Mouse (Mus musculus): ENCODE data around the gene Map2.

- TF ChIP-seq MYB (IDR thresholded peaks at IDR 0.05; ENCODE audit: low read depth, low read length) (no peak), CTCF (IDR thresholded peaks at IDR 0.05 in 2 of 3, conservative IDR thresholded peaks at IDR 0.05 in 1 of 3; ENCODE audit: control insufficient read depth in 1 of 3, insufficient read depth in 1 of 3, low read depth in 2 of 3, low read length in 3 of 3, poor library complexity in 1 of 3, severe bottlenecking in 1 of 3) (no peak), POLR2A (IDR thresholded peaks at IDR 0.05; ENCODE audit: control insufficient read depth in 1 of 2, insufficient read depth in 1 of 2, low read depth in 1 of 2, low read length in 2 of 2, poor library complexity in 1 of 2) (no peak), MAFK (IDR thresholded peaks at IDR 0.05; ENCODE audit: borderline replicate concordance, low read depth, low read length) (no peak), JUND (IDR thresholded peaks at IDR 0.05; ENCODE audit: low read depth, low read length) (no peak), EP300 (IDR thresholded peaks at IDR 0.05; ENCODE audit: low read depth in 1 of 2, low read length in 2 of 2) (no peak), ELF1 (IDR thresholded peaks at IDR 0.05; ENCODE audit: low read depth, low read length) (no peak), MAZ (IDR thresholded peaks at IDR 0.05; ENCODE audit: low read depth, low read length) (no peak), MAX (IDR thresholded peaks at IDR 0.05; ENCODE audit: low read length) (no peak), GATA1 (IDR thresholded peaks at IDR 0.05; ENCODE audit: low read depth, low read length) (no peak), RCOR1 (IDR thresholded peaks at IDR 0.05; ENCODE audit: low read depth, low read length) (no peak), SMC3 (IDR thresholded peaks at IDR 0.05; ENCODE audit: low read depth, low read length) (no peak)
Measured at GRCm38 (mm10) chr1:66388561-66388960, 213.5 kb downstream of the Map2 start.
